Mouse (Mus musculus) left cerebral cortex, adult 8-10 months (tissue): ENCODE measurements around the gene Lrrc49. TPM values are rescaled to one million over a fixed set of nuclear protein-coding genes. Genes with fewer than 3 reads are reported as not detected.

Experiments used
- DNase-seq, 2 experiments: peaks; one replicate each; pipeline ENCODE4 v3.0.0; 2022; ENCODE audit warnings: low spot score in 2 of 2
- total RNA-seq, 4 experiments: library from RNA; stranded (reverse); gene quantifications; 2 replicates each; pipeline ENCODE4 v1.2.4; 2022

The Lrrc49 gene
- total RNA-seq, 4 experiments from 2014 or later, result 75.0 to 97.8 (median 88.4) TPM

GRCm38 (mm10) chr9:60600273-60600672 is 87.7 kb downstream of the Lrrc49 start:
- no peak for DNase-seq

- DNase-seq, result no peak
Observed at GRCm38 (mm10) chr9:60599489-60599888, 88.5 kb downstream of the Lrrc49 start.

GRCm38 (mm10) chr9:60595406-60595805 is 92.6 kb downstream of the Lrrc49 start:
- no peak for DNase-seq

- peak; percentile 18 to 33 for DNase-seq
Observed at GRCm38 (mm10) chr9:60592974-60593373, 95.0 kb downstream of the Lrrc49 start.

- no peak for DNase-seq
Observed at GRCm38 (mm10) chr9:60592363-60592762, 95.6 kb downstream of the Lrrc49 start.

GRCm38 (mm10) chr9:60590871-60591624 is 96.9 kb downstream of the Lrrc49 start:
- DNase-seq, result no peak

GRCm38 (mm10) chr9:60588914-60589313 is 99.0 kb downstream of the Lrrc49 start:
- no peak for DNase-seq

GRCm38 (mm10) chr9:60586920-60587319 is 101.0 kb downstream of the Lrrc49 start:
- no peak for DNase-seq

GRCm38 (mm10) chr9:60585206-60585605 is 102.8 kb downstream of the Lrrc49 start:
- DNase-seq, result no peak

GRCm38 (mm10) chr9:60582553-60582952 is 105.4 kb downstream of the Lrrc49 start:
- DNase-seq, result no peak

- no peak for DNase-seq
Observed at GRCm38 (mm10) chr9:60573011-60573410, 114.9 kb downstream of the Lrrc49 start.

GRCm38 (mm10) chr9:60571725-60572124 is 116.2 kb downstream of the Lrrc49 start:
- DNase-seq, result no peak

GRCm38 (mm10) chr9:60571041-60571440 is 116.9 kb downstream of the Lrrc49 start:
- no peak for DNase-seq

GRCm38 (mm10) chr9:60569366-60569765 is 118.6 kb downstream of the Lrrc49 start:
- no peak for DNase-seq

- DNase-seq, result no peak
Observed at GRCm38 (mm10) chr9:60563809-60564208, 124.1 kb downstream of the Lrrc49 start.

GRCm38 (mm10) chr9:60562443-60563371 is 125.3 kb downstream of the Lrrc49 start:
- DNase-seq, result no peak

GRCm38 (mm10) chr9:60561641-60562289 is 126.2 kb downstream of the Lrrc49 start:
- DNase-seq, result peak in 1 of 2 experiments; percentile 56

GRCm38 (mm10) chr9:60558507-60558906 is 129.5 kb downstream of the Lrrc49 start:
- DNase-seq, result no peak

GRCm38 (mm10) chr9:60551238-60551637 is 136.7 kb downstream of the Lrrc49 start:
- DNase-seq, result no peak

GRCm38 (mm10) chr9:60548182-60548581 is 139.8 kb downstream of the Lrrc49 start:
- no peak for DNase-seq

GRCm38 (mm10) chr9:60546169-60546568 is 141.8 kb downstream of the Lrrc49 start:
- DNase-seq, result no peak
